In the genomic region with DNA sequence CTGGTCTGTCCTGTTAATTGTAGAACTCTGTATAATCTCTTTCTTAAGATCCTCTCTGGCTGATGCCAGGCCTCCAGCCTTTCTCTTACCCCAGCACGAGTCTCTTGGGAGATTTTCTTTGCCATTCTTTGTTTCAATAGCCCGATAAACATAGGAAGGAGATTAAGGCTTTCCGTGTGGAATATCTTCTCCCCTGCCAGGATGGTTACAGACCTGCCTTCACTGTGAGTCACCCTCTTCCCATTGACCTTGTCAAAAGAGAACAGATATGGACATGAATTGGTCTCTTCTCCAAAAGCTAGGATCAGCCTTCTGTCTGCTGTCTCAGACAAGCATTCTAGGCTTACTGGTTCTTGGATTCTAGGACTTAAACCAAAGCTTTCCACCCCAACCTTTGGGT, we compare ENCODE assay signal across 20 mouse cellular contexts. TPM values are rescaled to one million over a fixed set of nuclear protein-coding genes. Genes with fewer than 3 reads are reported as not detected.
A peak's percentile ranks its signal among the peaks of the same experiment; 100 is the strongest.
DNase-seq lines count a peak whose midpoint lies in the region.
"Had no signal": no experiment of that assay in that cellular context is flagged by ENCODE, and none has a peak within 500 bp of the region (broad histone marks: within the 10 kb centered on the region; RNA-seq: fewer than 3 reads in every experiment).

No protein-coding gene starts in this region.

- peak; percentile 40 to 82 for DNase-seq in adrenal gland, adult (ENCODE audit: inconsistent age in 2 of 2, low spot score in 1 of 2)
- DNase-seq in adrenal gland, postnatal 10 days: no peak
- peak; percentile 55 for DNase-seq in adrenal gland, adult 2 months
- no peak for DNase-seq in adrenal gland, adult 8-10 months
- peak; percentile 16 to 19 for DNase-seq in adrenal gland, postnatal 36 days
- no peak for DNase-seq in adrenal gland, postnatal 4 days (ENCODE audit: low spot score in 2 of 2)
- DNase-seq: adrenal gland, postnatal 14 days; adrenal gland, postnatal 25 days; B cell, adult 2 months; cerebellum, adult 11 months; cerebellum, adult 11-12 months; cerebellum, adult 18-20 months; cerebellum, adult 2 months; cerebellum, adult 8-10 months; cerebellum, adult 9-10 months; cerebellum, adult 9-11 months; cerebellum, postnatal 10 days; cerebellum, postnatal 14 days had no signal

RNA-seq across cellular contexts. Expression of a gene that starts 15.5 kb away (rescaled TPM):
- total RNA-seq in adrenal gland, postnatal 10 days (2021): 10 to 100 TPM; 31.2 to 35.0 TPM
- total RNA-seq in adrenal gland, adult 2 months (2021): 10 to 100 TPM; 29.8 to 35.7 TPM
- 19.2 and 23.5 TPM in 2 replicates for polyA plus RNA-seq in adrenal gland, adult 2 months (2012; rRNA removed)
- 10 to 100 TPM; 40.4 to 55.7 (median 47.1) TPM for total RNA-seq in adrenal gland, adult 8-10 months (2022)
- total RNA-seq in adrenal gland, postnatal 36 days (2021): 10 to 100 TPM; 37.9 to 43.2 TPM
- total RNA-seq in adrenal gland, postnatal 4 days (2021): 10 to 100 TPM; 42.3 to 42.7 TPM
- total RNA-seq: G1E, MEL had no signal
- polyA plus RNA-seq: G1E had no signal

Comparison
In these comparisons a context has a peak if more than half of its experiments do, and no peak if none do; other contexts are left out.
1. DNase-seq: peak in adrenal gland, adult (2 of 2), adrenal gland, adult 2 months (single experiment) and adrenal gland, postnatal 36 days (2 of 2); none in adrenal gland, postnatal 10 days (single experiment), adrenal gland, adult 8-10 months (single experiment) and adrenal gland, postnatal 4 days (0 of 2).